Mouse (Mus musculus): ENCODE data around the gene Otulinl.

Gene Otulinl

GRCm38 (mm10) chr15:27657866-27658265 lies 23.5 kb downstream of the Otulinl start:
- in situ Hi-C loops (cut with MseI, MboI): no loop called here

GRCm38 (mm10) chr15:27656626-27657025 lies 24.8 kb downstream of the Otulinl start:
- in situ Hi-C loops (cut with MseI, MboI): no loop called here

GRCm38 (mm10) chr15:27655015-27655414 lies 26.4 kb downstream of the Otulinl start:
- in situ Hi-C loops (cut with MseI, MboI): no loop called here

- in situ Hi-C loops (cut with MseI, MboI): no loop called here
These were observed 33.7 kb downstream of the Otulinl start for GRCm38 (mm10) chr15:27647686-27648085.

- in situ Hi-C loops (cut with MseI, MboI): no loop called here
These were observed 34.7 kb downstream of the Otulinl start for GRCm38 (mm10) chr15:27646665-27647064.

GRCm38 (mm10) chr15:27645250-27645649 lies 36.1 kb downstream of the Otulinl start:
- in situ Hi-C loops (cut with MseI, MboI): no loop called here

- in situ Hi-C loops (cut with MseI, MboI): no loop called here
These were observed 38.5 kb downstream of the Otulinl start for GRCm38 (mm10) chr15:27642895-27643294.

GRCm38 (mm10) chr15:27641171-27641570 lies 40.2 kb downstream of the Otulinl start:
- in situ Hi-C loops (cut with MseI, MboI): no loop called here

- in situ Hi-C loops (cut with MseI, MboI): no loop called here
These were observed 47.2 kb downstream of the Otulinl start for GRCm38 (mm10) chr15:27633941-27634900.

- in situ Hi-C loops (cut with MseI, MboI): no loop called here
These were observed 50.6 kb downstream of the Otulinl start, which contains the start of gene Otulin for GRCm38 (mm10) chr15:27630601-27631383. Gene Otulin (minus strand): TSS chr15:27630693.

GRCm38 (mm10) chr15:27629800-27630600 lies 51.4 kb downstream of the Otulinl start:
- in situ Hi-C loops (cut with MseI, MboI): no loop called here

- in situ Hi-C loops (cut with MseI, MboI): no loop called here
These were observed 52.3 kb downstream of the Otulinl start for GRCm38 (mm10) chr15:27629046-27629445.

- in situ Hi-C loops (cut with MseI, MboI): no loop called here
These were observed 53.6 kb downstream of the Otulinl start for GRCm38 (mm10) chr15:27627794-27628193.

GRCm38 (mm10) chr15:27626314-27626713 lies 55.1 kb downstream of the Otulinl start:
- in situ Hi-C loops (cut with MseI, MboI): no loop called here

GRCm38 (mm10) chr15:27625890-27626255 lies 55.5 kb downstream of the Otulinl start:
- in situ Hi-C loops (cut with MseI, MboI): no loop called here

- in situ Hi-C loops (cut with MseI, MboI): no loop called here
These were observed 56.1 kb downstream of the Otulinl start for GRCm38 (mm10) chr15:27625014-27625889.

GRCm38 (mm10) chr15:27623286-27623685 lies 58.1 kb downstream of the Otulinl start:
- in situ Hi-C loops (cut with MseI, MboI): no loop called here

GRCm38 (mm10) chr15:27620475-27621185 lies 60.7 kb downstream of the Otulinl start:
- in situ Hi-C loops (cut with MseI, MboI): no loop called here

- in situ Hi-C loops (cut with MseI, MboI): loop anchor here in 1 of 2 experiments (10.0 kb wide), 1 partner anchor 295 kb away; no protein-coding TSS in a partner anchor
These were observed 61.7 kb downstream of the Otulinl start for GRCm38 (mm10) chr15:27619683-27620082.
